Mouse (Mus musculus) liver, embryonic 16.5 days (tissue): Measurements from ENCODE around the gene Prkar1b. TPM values are rescaled to one million over a fixed set of nuclear protein-coding genes. Genes with fewer than 3 reads are reported as not detected.
A peak's percentile ranks its signal among the peaks of the same experiment; 100 is the strongest.

Experiments
- ATAC-seq: fragments of 200-750 bp; cut with Nextera tagmentation; 2 replicates; pipeline ENCODE4 v1.8.0; 2017; ENCODE audit warnings: low read depth, mild to moderate bottlenecking, moderate number of reproducible peaks, moderate library complexity
- H3K27ac ChIP-seq: fragments of 300-500 bp; sonication (generic); 2 replicates; pipeline ENCODE4 v1.5.1; 2014; ENCODE audit warnings: mild to moderate bottlenecking, low read length
- H3K27me3 ChIP-seq: fragments of 300-500 bp; sonication (generic); 2 replicates; pipeline ENCODE4 v1.6.1; 2014; ENCODE audit warnings: low read depth, low read length, mixed read lengths; ENCODE audit not compliant: control insufficient read depth, insufficient read depth
- H3K36me3 ChIP-seq: fragments of 300-500 bp; sonication (generic); 2 replicates; pipeline ENCODE4 v1.6.1; 2014; ENCODE audit warnings: mild to moderate bottlenecking; ENCODE audit not compliant: control insufficient read depth, insufficient read depth
- H3K4me1 ChIP-seq: fragments of 300-500 bp; sonication (generic); 2 replicates; pipeline ENCODE4 v1.6.1; 2014; ENCODE audit warnings: low read depth, low read length, mixed read lengths; ENCODE audit not compliant: control insufficient read depth
- H3K4me2 ChIP-seq: fragments of 300-500 bp; sonication (generic); 2 replicates; pipeline ENCODE4 v1.6.1; 2014; ENCODE audit warnings: low read depth, low read length, mixed read lengths
- H3K4me3 ChIP-seq: fragments of 300-500 bp; sonication (generic); 2 replicates; pipeline ENCODE4 v1.5.1; 2014; ENCODE audit warnings: low read depth, mild to moderate bottlenecking, low read length
- H3K9ac ChIP-seq: fragments of 300-500 bp; sonication (generic); 2 replicates; pipeline ENCODE4 v1.6.1; 2014; ENCODE audit warnings: low read depth, low read length
- H3K9me3 ChIP-seq: fragments of 300-500 bp; sonication (generic); replicated peaks from 2 replicates; pipeline ENCODE4 v1.6.1; 2016; ENCODE audit warnings: low read length; ENCODE audit not compliant: control insufficient read depth
- WGBS: fragments of 180-500 bp; shearing (Covaris S2); extraction: QIAGEN DNeasy Blood & Tissue Kit; methylation state at CpG from one replicate; pipeline ENCODE4 v1.1.7; 2014; ENCODE audit not compliant: insufficient replicate concordance; 5-methylcytosine and 5-hydroxymethylcytosine counted together
- polyA plus RNA-seq: library from polyadenylated mRNA; unstranded; fragments of >200 nt; fragmentation: Nextera tagmentation; extraction: Ambion mirVana; gene quantifications from 2 replicates; pipeline ENCODE4 v1.2.1, GENCODE M21; 2015

The Prkar1b gene
- polyA plus RNA-seq, 1 experiment from 2014 or later, result 0.80 TPM

- Histone ChIP-seq H3K4me3 (no peak overlapping the region), H3K36me3 (no peaks in the 10 kb centered on the region), H3K4me1 (no peaks in the 10 kb centered on the region), H3K9ac (no peak overlapping the region), H3K27me3 (no peaks in the 10 kb centered on the region), H3K27ac (no peak overlapping the region), H3K4me2 (no peak overlapping the region), H3K9me3 (no peaks in the 10 kb centered on the region)
- ATAC-seq, result no peak
- WGBS, result 43% methylated on average over 4 of the region's 4 CpGs
Observed at GRCm38 (mm10) chr5:139043546-139043945, 106.3 kb downstream of the Prkar1b start.

- no peaks in the 10 kb centered on the region for H3K36me3 ChIP-seq
- H3K27ac ChIP-seq, result no peak overlapping the region
- no peak for ATAC-seq
- H3K4me2 ChIP-seq, result no peak overlapping the region
- H3K9ac ChIP-seq, result no peak overlapping the region
- no peaks in the 10 kb centered on the region for H3K27me3 ChIP-seq
- H3K9me3 ChIP-seq, result no peaks in the 10 kb centered on the region
- WGBS, result 23% methylated on average over 12 of the region's 12 CpGs
- no peaks in the 10 kb centered on the region for H3K4me1 ChIP-seq
- H3K4me3 ChIP-seq, result no peak overlapping the region
Observed at GRCm38 (mm10) chr5:139042299-139042698, 107.5 kb downstream of the Prkar1b start.

DNA sequence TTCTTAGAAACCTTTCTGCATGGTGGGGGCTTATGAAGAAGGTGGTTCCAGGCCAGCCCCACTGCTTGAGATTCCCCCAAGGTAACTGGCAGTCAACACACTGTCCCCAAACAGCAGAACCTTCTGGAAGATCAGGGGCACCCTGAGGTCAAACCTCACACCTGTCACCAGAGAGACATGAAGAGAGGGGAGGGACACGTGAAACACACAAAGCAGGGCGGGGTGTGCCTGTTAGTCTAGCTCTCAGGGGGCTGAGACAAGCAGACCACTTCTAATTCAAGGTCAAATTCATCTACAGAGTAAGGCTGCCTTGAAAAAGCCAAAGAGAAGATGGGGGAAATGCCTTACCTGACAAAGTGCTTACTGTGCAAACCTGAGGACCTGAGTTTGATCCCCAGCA is 114.6 kb downstream of the Prkar1b start:
- Histone ChIP-seq H3K9me3 (no peaks in the 10 kb centered on the region), H3K9ac (no peak overlapping the region), H3K27ac (no peak overlapping the region), H3K4me1 (no peaks in the 10 kb centered on the region), H3K27me3 (no peaks in the 10 kb centered on the region), H3K4me2 (no peak overlapping the region), H3K4me3 (no peak overlapping the region), H3K36me3 (no peaks in the 10 kb centered on the region)
- ATAC-seq, result no peak
- 55% methylated on average over 2 of the region's 2 CpGs for WGBS

DNA sequence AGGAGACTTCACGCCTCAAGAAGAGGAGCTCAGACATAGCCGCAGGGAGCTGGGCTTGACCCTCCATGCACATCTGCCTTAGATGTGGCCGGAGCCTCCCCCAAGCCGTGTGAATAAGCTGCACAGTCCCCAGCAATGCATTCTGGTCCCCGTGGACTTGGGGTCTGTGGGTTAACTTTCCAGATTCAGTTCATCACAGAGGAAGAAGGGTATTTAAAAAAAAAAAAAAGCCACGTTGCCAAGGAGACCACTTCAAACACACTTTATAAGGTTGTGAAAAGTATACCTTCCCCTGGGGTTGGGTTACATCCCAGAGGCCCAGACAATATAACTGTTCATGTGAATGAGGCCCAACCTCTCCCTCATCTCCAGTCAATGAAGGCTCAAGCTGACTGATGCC is 115.1 kb downstream of the Prkar1b start:
- Histone ChIP-seq H3K27ac (no peak overlapping the region), H3K4me2 (no peak overlapping the region), H3K9me3 (no peaks in the 10 kb centered on the region), H3K4me3 (no peak overlapping the region), H3K9ac (no peak overlapping the region), H3K36me3 (no peaks in the 10 kb centered on the region), H3K4me1 (no peaks in the 10 kb centered on the region), H3K27me3 (no peaks in the 10 kb centered on the region)
- WGBS, result 55% methylated on average over 6 of the region's 6 CpGs
- ATAC-seq, result no peak

GRCm38 (mm10) chr5:139033406-139034317 is 116.1 kb downstream of the Prkar1b start:
- Histone ChIP-seq H3K36me3 (no peaks in the 10 kb centered on the region), H3K9me3 (no peaks in the 10 kb centered on the region), H3K4me3 (no peak overlapping the region), H3K27me3 (no peaks in the 10 kb centered on the region), H3K27ac (no peak overlapping the region), H3K9ac (no peak overlapping the region), H3K4me2 (no peak overlapping the region), H3K4me1 (no peaks in the 10 kb centered on the region)
- 55% methylated on average over 14 of the region's 14 CpGs for WGBS
- ATAC-seq, result no peak

DNA sequence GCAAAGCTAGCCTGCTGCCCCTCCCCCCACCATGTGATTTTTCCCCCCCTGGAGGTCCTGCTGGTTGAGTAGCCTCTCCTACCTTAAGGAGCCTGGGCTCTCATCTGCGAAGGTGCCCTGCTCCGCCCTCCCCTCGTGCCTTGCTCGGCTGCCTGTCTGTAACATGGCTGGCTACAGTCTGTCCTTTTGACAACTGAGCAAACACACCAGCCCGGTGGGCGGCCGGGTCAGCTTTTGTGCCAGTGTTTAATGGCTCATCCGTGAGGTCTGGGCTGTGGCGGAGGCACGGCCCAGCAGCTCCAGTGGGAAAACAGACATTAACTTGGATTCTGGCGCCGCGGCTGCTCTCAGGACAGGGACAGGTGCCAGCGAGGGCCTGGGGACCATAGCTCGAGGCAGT is 122.2 kb downstream of the Prkar1b start:
- no peak overlapping the region for H3K9ac ChIP-seq
- H3K9me3 ChIP-seq, result no peaks in the 10 kb centered on the region
- 64% methylated on average over 15 of the region's 15 CpGs for WGBS
- ATAC-seq, result no peak
- no peaks in the 10 kb centered on the region for H3K36me3 ChIP-seq
- H3K4me2 ChIP-seq, result no peak overlapping the region
- H3K4me3 ChIP-seq, result no peak overlapping the region
- H3K27ac ChIP-seq, result no peak overlapping the region
- H3K4me1 ChIP-seq, result no peaks in the 10 kb centered on the region
- no peaks in the 10 kb centered on the region for H3K27me3 ChIP-seq

- Histone ChIP-seq H3K27ac (no peak overlapping the region), H3K36me3 (no peaks in the 10 kb centered on the region), H3K4me1 (peaks cover 5% of the 10 kb centered on the region), H3K27me3 (no peaks in the 10 kb centered on the region), H3K4me2 (no peak overlapping the region), H3K9me3 (no peaks in the 10 kb centered on the region), H3K4me3 (no peak overlapping the region), H3K9ac (no peak overlapping the region)
- peak; percentile 53; the same call in 1 of the 2 replicates for ATAC-seq
- WGBS, result 25% methylated on average over 12 of the region's 12 CpGs
Observed at GRCm38 (mm10) chr5:139024351-139025105, 125.3 kb downstream of the Prkar1b start.

- ATAC-seq, result no peak
- Histone ChIP-seq H3K4me3 (no peak overlapping the region), H3K27me3 (no peaks in the 10 kb centered on the region), H3K4me1 (peaks cover 5% of the 10 kb centered on the region), H3K27ac (no peak overlapping the region), H3K9me3 (no peaks in the 10 kb centered on the region), H3K4me2 (no peak overlapping the region), H3K9ac (no peak overlapping the region), H3K36me3 (no peaks in the 10 kb centered on the region)
- WGBS, result 43% methylated on average over 6 of the region's 6 CpGs
Observed at GRCm38 (mm10) chr5:139020595-139020994, 129.2 kb downstream of the Prkar1b start.
